Mouse (Mus musculus) ZHBTc4 (cell line): Measurements from ENCODE around the gene Apom.
A peak's percentile ranks its signal among the peaks of the same experiment; 100 is the strongest.
"Not testable (repeated sequence)": the region's sequence is repeated elsewhere in the genome, so short reads cannot be mapped to it uniquely, and the experiment has no call there.

Source experiments
- DNase-seq: peaks from one replicate; pipeline ENCODE4 v3.0.0-alpha.2; 2011; ENCODE audit warnings: low read depth, low spot score

The Apom gene

DNA sequence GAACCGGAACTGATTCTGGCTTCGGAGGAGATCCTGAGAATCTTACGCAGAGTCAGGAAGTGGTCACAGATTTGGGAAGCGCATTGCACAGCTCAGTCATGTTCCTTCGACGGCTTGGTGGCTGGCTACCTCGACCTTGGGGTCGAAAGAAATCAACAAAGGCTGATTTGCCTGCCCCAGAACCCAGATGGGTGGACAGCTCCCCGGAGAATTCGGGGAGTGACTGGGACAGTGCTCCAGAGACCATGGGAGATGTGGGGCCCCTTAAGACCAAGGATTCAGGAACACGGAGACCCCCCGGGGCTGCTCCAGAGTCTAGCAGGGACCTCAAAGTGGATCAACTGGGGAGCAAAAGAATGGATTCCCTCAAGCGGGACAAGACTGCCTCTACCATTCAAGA, 4.8 kb downstream of the Apom start:
- DNase-seq: no peak

DNA sequence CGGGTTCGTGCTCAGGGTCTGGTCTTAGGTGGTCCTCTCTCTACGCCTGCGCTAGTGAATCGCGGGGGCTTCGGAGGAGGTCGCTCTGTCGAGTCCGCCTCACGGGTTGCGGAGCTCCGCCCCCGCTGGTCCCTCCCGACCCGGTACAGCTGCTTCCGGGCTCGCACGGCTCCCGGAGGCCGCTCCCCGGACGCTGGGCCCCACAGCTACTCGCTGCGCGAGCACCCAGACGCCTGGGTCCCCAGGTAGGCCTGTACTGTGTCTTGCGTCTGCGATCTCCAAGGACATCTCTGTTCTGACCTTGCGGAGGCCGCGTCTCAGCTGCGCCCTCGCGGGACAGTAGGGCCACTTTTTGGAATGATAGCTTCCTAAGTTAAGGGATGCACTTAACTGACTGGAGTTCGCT, 5.6 kb downstream of the Apom start, which contains the start of gene D17H6S53E:
TSS of gene D17H6S53E (plus strand) at position 168 of the 406 bp plus-strand sequence.
- peak; percentile 51 for DNase-seq

DNA sequence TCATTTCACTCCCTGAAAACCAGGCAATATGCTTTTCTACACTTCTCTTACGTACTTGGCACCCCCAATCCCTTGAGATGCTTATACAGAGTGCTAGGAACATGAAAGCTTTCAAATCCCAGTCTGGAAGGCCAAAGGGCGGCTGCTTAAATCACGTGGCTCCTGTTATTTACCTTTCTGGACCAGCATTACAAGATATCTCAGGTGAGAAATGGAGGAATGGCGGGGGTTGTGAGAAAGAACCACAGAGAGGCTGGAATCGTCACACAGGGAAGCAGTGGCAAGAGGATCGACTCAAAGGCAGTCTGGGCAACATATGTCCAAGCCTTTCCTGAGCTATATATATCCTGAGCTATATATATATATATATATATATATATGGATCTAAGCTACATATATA, 6.3 kb downstream of the Apom start:
- DNase-seq: no peak

DNA sequence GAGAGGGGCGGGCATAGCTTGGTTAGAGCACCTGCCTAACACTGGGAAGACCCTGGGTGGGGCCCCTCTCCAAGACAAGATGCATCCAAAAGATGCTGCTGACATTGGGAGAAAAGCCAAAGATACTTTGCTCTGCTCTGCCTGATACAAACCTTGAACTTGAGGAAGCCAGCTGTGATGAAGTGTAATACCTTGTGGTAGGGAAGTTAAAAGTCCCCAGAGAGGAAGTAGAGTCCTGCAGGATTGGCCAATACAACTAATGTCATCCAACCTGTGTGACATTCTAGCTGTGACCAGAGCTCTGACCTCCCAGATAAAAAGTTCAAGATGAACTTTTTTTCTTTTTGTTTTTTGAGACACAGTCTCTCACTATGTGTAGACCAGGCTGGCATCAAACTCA, 6.8 kb downstream of the Apom start:
- DNase-seq: no peak

DNA sequence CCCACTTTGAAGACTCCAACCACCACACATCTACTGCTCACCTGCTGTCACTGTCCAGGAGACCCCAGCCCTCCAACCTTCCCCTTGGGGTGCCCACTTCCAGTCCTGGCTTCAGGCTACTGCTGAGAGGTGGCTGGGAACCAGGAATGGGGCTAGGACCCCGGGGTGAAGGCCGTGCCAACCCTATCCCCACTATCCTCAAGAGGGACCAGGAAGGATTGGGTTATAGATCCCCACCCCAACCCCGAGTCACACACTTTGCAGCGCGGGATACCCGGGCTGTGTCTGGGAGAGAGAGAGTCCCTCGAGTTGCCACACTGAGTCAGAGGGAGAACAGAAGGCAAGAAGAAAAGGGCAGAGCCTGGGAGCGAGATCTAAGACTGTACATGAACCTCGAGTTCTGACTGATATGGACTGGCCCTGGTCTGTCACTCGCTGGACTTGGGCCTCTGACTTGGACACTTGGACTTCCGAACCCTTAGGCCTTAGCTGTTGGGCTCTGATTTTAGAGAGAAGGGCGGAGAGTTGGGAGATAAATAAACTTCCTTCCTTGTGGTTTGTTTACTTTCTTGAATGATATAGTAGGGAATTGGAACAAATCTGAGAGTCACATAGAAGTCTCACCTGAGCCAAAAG, 7.5 kb downstream of the Apom start:
- not testable (repeated sequence) for DNase-seq

DNA sequence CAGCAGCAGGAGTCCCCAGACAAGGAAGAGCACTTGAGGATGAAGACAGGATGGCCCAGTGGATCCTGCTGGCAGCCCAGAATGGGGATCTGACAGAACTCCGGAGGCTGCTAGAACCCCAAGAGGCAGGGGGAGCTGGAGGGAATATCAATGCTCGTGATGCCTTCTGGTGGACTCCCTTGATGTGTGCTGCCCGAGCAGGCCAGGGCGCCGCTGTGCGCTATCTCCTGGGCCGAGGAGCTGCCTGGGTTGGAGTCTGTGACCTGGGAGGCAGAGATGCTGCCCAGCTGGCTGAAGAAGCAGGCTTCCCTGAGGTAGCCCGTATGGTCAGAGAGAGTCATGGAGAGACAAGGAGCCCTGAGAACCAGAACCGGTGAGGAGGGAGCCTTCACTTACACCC, 8.6 kb downstream of the Apom start:
- not testable (repeated sequence) for DNase-seq

DNA sequence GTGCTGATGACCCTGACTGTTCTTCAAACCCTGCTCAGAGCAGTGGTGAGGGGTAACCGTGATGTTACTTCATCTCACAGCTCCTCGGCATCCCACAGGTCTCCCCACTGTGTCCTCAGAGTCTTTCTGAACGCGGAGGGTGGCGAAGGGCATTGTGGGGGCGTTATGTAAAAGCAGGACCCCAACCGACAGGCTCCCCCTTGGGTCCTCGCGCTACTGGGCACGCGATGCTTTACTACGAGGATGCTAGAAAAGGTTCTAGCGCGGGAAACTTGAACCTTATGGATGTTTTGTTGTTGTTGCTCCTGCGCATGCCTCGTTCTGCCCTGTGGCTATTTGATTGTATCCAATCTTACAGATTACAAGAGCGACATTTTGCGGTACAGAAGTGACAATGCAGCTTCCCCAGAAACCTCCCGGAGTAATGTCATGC, 10.0 kb downstream of the Apom start, which contains the start of gene Csnk2b:
TSS of gene Csnk2b (minus strand) at position 183 of the 433 bp plus-strand sequence.
- DNase-seq: peak; percentile 65

DNA sequence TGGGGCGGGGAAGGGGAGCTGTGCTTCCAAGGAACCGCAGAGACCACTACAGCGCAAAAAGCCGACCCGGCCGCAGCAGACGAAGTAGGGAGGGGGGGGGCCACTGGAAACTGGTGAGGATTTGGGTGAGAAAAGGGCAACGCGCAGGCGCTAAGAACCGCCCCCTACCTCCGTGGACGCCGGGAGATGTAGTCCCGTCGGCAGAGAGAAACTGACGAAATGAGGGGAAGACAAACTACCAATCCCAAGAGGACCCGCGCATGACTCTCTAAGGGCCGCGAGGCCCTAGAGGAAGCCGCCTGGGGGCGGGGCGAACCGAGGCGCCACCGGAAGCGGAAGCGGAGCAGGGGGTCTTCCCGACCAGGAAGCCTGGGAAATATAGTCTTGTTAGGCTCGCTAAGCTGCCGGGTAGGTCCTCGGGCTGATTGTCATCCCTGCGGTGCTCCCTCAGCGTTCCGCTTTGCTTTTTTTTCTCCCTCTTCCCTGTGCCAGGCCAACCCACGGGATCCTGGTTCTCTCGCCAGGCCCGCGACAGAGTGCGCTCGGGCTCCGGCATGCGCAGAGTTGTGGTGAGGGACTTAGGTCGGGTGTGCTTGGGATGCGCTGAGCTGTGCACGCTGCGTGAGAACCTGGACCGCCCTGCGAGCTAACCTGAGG, 10.6 kb downstream of the Apom start, which contains the start of gene Gpank1:
TSS of gene Gpank1 (plus strand) at position 313 of the 657 bp plus-strand sequence.
- peak; percentile 100 for DNase-seq

DNA sequence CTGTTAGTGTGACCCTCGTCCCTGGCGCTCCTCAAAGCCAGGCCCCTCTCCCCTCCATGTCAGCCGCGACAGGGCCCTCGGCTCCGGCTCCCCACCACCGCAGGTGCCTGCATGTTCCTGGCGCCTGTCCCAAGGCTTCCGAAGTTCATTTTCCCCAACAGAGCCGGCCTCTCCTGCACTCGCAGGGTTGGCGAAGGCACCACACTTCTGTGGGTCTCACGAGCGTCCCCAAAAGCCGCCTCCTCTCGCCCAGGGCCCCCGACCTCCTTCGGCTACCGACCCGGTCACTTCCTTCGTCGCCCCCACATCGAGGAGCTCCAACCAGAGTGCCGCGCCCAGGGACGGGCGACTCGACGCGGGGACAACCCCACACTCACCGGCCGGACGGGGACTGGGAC, 11.1 kb downstream of the Apom start:
- peak; percentile 40 for DNase-seq

DNA sequence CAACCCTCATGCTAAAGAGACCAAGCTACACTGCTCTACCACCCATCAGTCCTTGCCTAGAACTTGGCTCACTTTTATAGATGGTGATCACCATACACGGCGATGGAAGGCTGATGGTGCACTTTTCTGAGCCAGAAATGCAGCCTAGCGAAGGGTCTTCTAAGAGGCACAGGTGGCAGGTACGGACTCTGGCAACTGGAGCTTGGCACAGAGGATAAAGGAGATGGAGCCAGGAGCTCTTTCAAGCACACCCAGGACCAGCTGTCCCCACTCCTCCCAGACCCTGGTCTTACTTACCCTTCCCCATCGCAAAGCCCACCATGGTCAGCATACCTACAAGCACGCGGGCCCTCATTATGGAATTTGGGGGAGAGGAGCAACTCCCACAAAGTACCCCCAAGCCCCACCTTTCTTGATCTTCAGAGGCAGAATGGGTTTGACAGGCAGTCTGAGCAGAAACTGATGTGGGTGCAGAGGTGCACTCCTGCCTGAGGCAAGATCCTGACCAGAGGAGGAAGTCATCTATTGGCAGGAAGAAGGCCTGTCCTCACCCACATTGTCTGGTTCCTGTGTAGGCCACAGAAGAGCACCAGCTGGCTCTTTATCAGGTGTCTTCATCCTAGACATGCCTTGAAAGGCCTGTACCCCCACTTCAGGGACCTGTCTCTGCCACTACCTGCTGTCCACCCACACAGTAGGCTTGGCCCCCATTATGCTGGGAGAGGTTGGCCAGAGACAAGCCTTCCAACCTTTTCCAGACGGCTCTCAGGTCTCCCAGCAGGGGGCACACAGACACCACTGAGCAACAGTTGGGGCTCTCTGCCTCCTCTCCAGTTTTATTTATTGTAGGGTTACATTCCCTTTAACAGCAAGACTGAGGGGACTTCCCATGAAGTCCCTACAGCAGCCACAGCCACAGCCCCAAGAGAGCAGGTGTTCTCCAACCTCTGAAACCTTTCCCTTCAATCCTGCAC, 16.5 kb downstream of the Apom start, which contains the start of gene Ly6g5b:
TSS of gene Ly6g5b (minus strand) at position 383 of the 974 bp plus-strand sequence.
- DNase-seq: no peak

DNA sequence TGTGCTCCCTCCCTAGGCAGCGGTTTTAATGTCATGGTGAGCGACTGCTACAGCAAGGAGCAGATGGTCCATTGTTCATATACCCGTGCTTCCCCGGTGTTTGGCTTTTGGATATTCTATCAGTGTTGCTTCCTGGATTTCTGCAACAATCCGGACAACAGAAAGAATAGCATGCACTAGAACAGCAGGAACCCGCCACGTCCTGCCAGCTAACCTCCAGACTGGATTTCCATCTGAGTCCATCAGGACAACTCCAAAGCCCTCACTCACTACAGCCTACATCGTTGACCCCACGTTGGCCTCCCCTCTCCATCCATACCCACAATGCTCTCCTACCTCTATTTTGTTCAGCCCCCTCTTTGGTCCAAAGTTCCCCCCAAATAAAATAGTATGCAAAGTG, 20.1 kb downstream of the Apom start:
- no peak for DNase-seq

DNA sequence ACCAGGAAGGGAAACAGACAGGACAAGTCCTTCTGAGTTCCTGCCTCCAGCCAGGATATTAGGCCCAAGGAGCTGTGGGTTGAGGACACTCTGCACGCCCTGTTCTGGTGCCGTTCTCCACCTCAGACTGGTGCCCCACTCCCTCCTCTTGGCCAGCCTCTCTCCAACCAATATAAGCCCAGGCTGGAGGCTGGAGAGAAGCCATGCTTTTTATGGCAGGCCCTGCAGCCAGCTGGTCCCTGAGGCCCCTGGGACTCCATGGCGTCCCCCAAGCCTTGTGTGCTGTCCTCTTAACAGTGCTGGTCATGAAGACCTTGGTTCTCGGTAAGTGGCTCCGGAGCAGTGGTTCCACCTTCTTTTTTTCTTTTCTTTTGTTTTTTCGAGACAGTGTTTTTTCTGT, 23.8 kb downstream of the Apom start, which contains the start of gene Ly6g5c:
TSS of gene Ly6g5c (plus strand) at position 183 of the 400 bp plus-strand sequence.
- no peak for DNase-seq

DNA sequence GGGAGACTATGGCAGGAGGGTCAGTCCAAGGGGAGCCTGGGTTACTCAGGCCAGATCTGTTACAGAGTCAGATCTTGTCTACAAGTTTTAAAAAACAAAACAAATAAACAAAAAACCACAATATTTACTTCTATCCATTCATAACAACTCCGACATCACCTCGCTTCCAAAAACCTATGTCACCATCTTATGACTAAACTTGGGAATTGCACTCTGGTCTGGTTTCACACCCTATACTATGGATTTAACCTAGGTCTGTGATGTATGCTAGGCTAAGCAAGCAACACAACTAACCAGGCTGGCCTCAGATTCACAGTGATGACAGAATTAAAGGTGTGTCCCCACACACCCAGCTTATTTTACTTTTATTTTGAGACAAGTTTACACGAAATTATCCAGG, 25.3 kb downstream of the Apom start:
- DNase-seq: no peak

DNA sequence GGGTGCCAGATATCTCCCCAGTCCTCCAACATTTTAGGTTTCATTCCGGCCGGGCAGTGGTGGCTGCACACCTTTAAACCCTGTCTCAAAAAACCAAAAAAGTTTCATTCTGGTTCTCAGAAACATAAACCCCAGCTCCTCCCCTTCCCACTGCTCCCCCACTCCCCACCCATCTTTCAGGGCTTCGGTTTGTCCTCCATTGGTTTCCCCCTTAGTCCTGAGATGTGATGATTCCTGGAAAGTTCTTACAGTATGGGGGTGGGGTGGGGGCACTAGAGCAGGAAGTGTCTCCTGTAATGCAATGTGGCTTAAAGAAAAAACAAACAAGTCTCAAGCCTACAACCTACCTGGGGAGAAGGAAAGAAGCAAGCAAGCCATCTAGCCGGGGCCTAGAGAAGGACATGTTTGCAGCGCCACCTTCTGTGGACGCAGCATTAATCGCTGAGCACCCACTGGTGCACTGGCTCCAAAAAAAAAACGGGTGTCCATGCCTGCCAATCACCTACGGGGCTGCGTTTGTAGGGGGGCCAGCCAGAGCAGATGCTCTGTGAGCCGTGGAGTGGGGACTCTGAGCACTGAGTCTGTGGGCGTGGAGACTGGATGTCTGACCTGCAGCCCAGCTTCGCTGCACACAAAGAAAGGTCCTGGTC, 26.0 kb downstream of the Apom start:
- DNase-seq: peak; percentile 50

DNA sequence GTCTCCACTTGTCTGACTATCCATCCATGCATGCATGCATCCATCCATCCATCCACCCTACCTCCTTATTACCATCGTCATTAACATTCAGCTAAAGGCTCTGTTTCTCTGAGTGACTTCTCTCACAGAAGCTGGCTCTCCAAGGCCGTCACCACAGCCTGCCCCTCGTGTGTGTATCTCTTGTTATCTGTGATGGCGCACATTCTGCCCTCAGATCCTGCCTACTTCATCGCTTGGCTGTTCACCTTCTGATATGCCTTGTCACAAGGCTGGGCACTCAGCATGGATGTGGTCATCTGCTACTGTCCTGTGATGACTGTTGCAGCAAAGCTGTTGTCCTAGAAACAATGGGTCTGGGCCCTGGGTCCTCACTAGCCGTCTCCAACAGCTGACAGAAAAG, 27.1 kb downstream of the Apom start:
- no peak for DNase-seq

DNA sequence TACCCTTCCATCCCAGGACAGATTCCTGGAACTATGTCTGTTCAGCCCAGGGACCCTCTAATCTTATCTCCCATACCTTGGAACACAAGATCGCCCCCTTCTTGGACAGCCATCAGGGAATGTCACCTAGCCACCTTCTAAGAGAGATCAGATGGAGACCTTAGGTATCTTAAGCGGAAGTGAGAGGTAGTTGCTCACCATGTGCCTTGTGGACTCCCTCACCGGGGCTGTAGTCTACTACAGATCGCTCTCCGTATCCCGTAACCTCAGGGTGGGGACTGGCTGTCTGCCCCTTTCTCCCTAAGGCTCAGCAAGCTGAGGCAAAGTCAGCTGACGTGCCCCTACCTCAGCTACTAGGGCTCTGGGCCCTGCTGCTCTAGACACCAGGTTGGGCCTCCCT, 27.8 kb downstream of the Apom start:
- DNase-seq: no peak

DNA sequence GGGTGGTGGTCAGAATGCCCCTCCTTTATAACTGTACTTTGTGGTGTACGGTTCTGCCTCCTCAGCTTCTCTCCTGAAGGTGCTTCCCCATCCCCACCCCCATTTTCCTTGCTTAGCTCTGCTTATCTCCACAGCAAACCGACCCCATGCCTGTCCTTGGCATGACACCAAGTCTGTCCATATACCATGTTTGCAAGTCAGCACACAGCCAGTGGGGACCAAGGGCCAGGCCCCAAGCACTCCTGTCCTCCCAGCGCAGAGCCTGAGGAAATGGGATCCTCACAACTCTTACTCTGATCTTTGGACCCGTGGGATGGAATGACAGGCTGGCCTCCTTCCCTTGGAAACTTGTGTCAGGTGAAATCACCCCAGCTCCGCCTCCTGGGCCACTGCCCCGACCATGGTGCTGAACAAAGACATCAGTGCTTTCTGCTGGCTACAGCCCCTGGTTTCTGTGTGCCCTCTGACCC, 28.6 kb downstream of the Apom start:
- no peak for DNase-seq

DNA sequence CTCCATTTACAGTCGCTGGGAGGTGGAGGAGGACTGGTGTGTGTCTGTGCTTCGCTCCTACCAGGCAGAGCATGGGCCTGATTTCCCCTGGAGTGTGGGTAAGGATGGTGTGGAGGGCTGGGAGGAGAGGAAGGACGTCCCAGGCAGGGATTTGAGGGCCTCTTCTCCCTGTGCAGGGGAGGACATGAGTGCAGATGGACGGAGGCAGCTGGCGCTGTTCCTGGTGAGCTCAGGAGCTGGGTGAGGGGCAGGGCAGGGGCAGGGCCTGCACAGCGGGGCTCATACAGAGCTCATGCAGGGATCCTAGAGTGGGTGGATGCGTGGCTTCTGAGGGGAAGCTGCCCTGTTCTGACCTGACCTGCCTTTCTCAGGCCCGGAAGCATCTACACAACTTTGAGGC, 29.6 kb downstream of the Apom start:
- no peak for DNase-seq

DNA sequence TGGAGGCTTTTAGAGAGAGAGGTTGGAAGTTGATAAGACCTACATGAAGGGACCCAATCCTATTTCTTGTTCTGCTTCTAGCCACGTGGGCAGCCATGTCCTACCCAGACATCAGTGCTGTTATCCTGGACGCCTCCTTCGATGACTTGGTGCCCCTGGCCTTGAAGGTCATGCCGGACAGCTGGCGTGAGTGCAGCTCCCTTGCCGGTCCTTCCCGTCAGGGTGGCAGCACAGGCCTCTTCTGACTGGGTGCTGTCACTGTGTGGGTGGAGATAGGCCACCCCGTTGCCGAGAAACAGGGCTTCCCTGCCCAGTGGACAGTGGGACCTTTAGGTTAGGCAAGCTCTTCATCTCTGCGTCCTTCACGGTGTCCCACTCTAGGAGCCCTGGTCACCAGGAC, 30.7 kb downstream of the Apom start:
- DNase-seq: no peak

DNA sequence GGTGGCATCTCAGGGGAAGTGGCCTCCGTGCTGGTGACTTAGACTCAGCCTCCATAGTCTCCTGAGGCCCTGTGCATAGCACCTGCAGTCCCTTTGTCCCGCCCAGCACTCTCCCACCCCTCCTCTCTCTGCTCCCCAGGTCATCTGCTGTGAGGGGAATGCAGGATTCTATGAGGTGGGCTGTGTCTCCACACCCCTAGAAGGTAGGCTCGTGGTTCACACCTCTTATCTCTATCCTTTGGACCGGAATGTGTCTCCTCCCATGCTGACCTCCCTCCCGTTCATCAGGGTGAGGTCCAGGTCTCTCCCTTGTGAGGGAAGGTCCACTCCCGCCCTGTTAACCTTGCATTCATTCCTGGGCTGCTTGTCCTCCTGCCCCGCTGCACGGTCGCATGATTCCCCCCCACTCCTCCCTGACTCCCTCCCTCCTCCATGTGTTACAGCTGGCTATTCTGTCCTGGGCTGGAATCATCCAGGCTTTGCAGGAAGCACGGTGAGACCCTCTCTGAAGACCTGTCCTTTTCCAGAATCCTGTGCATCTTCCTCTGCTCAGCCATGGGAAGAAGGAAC, 31.6 kb downstream of the Apom start:
- no peak for DNase-seq

DNA sequence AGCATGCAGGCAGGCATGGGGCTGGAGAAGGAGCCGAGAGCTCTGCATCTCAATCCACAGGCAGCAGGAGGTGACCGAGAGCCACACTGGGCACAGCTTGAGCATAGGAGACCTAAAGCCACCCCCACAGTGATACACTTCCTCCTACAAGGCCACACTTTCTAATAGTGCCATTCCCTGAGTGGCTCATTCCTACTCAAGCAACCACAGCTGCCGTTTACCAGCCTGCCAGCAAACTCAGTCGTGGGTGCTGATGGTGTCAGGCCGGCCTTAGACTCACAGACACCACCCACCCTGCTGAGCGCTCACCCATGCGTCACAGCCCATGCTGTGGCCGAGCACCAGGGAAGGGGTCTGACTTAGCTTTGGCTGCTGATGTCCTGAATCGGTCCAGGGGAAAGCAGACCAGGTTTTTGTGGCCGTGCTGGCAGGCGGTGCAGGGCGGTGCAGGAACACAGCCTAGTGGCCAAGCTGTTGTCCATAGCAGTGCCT, 34.6 kb downstream of the Apom start:
- peak; percentile 23 for DNase-seq
